Mouse (Mus musculus) myocyte (in vitro differentiated cells): Measurements from ENCODE around the gene Tbk1. TPM values are rescaled to one million over a fixed set of nuclear protein-coding genes. Genes with fewer than 3 reads are reported as not detected.

Source experiments
- H3K27me3 ChIP-seq: one replicate; pipeline ENCODE4 v1.6.1; 2011; ENCODE audit not compliant: control insufficient read depth, insufficient read depth, insufficient read length
- H3K36me3 ChIP-seq: one replicate; pipeline ENCODE4 v1.6.1; 2011; ENCODE audit not compliant: control insufficient read depth, insufficient read depth
- H3K4me2 ChIP-seq: one replicate; pipeline ENCODE4 v1.6.1; 2011; ENCODE audit warnings: low read depth, control low read depth
- H3K4me3 ChIP-seq: one replicate; pipeline ENCODE4 v1.5.1; 2011; ENCODE audit warnings: mild to moderate bottlenecking, control low read depth, moderate library complexity
- H3K79me2 ChIP-seq: one replicate; pipeline ENCODE4 v1.6.1; 2011; ENCODE audit not compliant: control insufficient read depth, insufficient read depth
- H3ac ChIP-seq: one replicate; pipeline ENCODE4 v1.6.1; 2011; ENCODE audit not compliant: control insufficient read depth, insufficient read length
- CEBPB ChIP-seq: IDR thresholded peaks from 2 replicates; pipeline ENCODE4 v1.6.1; 2011; ENCODE audit warnings: mild to moderate bottlenecking, moderate library complexity; ENCODE audit not compliant: poor library complexity, insufficient read depth, severe bottlenecking
- E2F4 ChIP-seq: IDR thresholded peaks from one replicate; pipeline ENCODE4 v1.6.1; 2011; ENCODE audit warnings: mild to moderate bottlenecking, control low read depth, moderate library complexity; ENCODE audit not compliant: insufficient read depth
- MAX ChIP-seq: IDR thresholded peaks from one replicate; pipeline ENCODE4 v1.6.1; 2011; ENCODE audit warnings: low read depth, mild to moderate bottlenecking, control low read depth
- MYOD1 ChIP-seq, 3 experiments: IDR thresholded peaks; one replicate each; pipeline ENCODE4 v1.6.1; 2011; ENCODE audit warnings: control low read depth in 2 of 3, low read depth in 2 of 3, mild to moderate bottlenecking in 2 of 3, moderate library complexity in 1 of 3; ENCODE audit not compliant: insufficient read length in 2 of 3, control insufficient read depth in 1 of 3
- MYOG ChIP-seq, 3 experiments: IDR thresholded peaks; one replicate each; pipeline ENCODE4 v1.6.1; 2011; ENCODE audit warnings: control low read depth in 2 of 3, low read depth in 2 of 3, mild to moderate bottlenecking in 2 of 3; ENCODE audit not compliant: insufficient read length in 2 of 3, control insufficient read depth in 1 of 3, insufficient read depth in 1 of 3
- POLR2A ChIP-seq: IDR thresholded peaks from one replicate; pipeline ENCODE4 v1.6.1; 2011; ENCODE audit warnings: low read depth, mild to moderate bottlenecking, control low read depth, moderate library complexity; ENCODE audit not compliant: insufficient read length
- POLR2AphosphoS2 ChIP-seq: IDR thresholded peaks from one replicate; pipeline ENCODE4 v1.6.1; 2011; ENCODE audit warnings: low read depth, control low read depth; ENCODE audit not compliant: insufficient read length
- REST ChIP-seq: IDR thresholded peaks from one replicate; pipeline ENCODE4 v1.6.1; 2011; ENCODE audit warnings: mild to moderate bottlenecking, control low read depth, moderate library complexity; ENCODE audit not compliant: insufficient read depth, insufficient read length
- SRF ChIP-seq: IDR thresholded peaks from one replicate; pipeline ENCODE4 v1.6.1; 2011; ENCODE audit warnings: low read depth; ENCODE audit not compliant: control insufficient read depth, insufficient read length
- TCF12 ChIP-seq: IDR thresholded peaks from one replicate; pipeline ENCODE4 v1.6.1; 2011; ENCODE audit warnings: mild to moderate bottlenecking, control low read depth; ENCODE audit not compliant: poor library complexity, insufficient read depth, severe bottlenecking
- TCF3 ChIP-seq: IDR thresholded peaks from one replicate; pipeline ENCODE4 v1.6.1; 2011; ENCODE audit warnings: low read depth, control low read depth; ENCODE audit not compliant: insufficient read length
- USF1 ChIP-seq: IDR thresholded peaks from one replicate; pipeline ENCODE4 v1.6.1; 2011; ENCODE audit warnings: low read depth, mild to moderate bottlenecking, control low read depth, moderate library complexity
- polyA plus RNA-seq: library from polyadenylated mRNA; unstranded; fragments of >200 nt; fragmentation: generic; extraction: Trizol; gene quantifications from one replicate; pipeline ENCODE4 v1.2.1, GENCODE M21; 2012; ENCODE audit warnings: missing spikeins

The Tbk1 gene
- polyA plus RNA-seq, 1 experiment = 9.0 TPM

- Histone ChIP-seq H3K27me3 (no peaks in the 10 kb centered on the region), H3K4me3 (no peak overlapping the region), H3K79me2 (no peaks in the 10 kb centered on the region), H3K36me3 (no peaks in the 10 kb centered on the region), H3ac (no peak overlapping the region), H3K4me2 (no peak overlapping the region)
- TF ChIP-seq CEBPB (no peak), TCF12 (peak; percentile 32), TCF3 (no peak), SRF (no peak), MYOD1 (IDR thresholded peaks at IDR 0.05; ENCODE audit: control insufficient read depth in 1 of 3, insufficient read length in 2 of 3, low read depth in 2 of 3) (peak in 2 of 3 experiments; percentile 67 to 73), MYOG (IDR thresholded peaks at IDR 0.05; ENCODE audit: control insufficient read depth in 1 of 3, insufficient read depth in 1 of 3, insufficient read length in 2 of 3, low read depth in 2 of 3) (peak in 1 of 3 experiments; percentile 86), POLR2AphosphoS2 (no peak), E2F4 (no peak)
These were observed 58.1 kb downstream of the Tbk1 start for GRCm38 (mm10) chr10:121528470-121528869.

GRCm38 (mm10) chr10:121527114-121527513 lies 59.5 kb downstream of the Tbk1 start:
- Histone ChIP-seq H3K4me3 (no peak overlapping the region), H3K36me3 (no peaks in the 10 kb centered on the region), H3K4me2 (no peak overlapping the region), H3ac (no peak overlapping the region), H3K79me2 (no peaks in the 10 kb centered on the region), H3K27me3 (no peaks in the 10 kb centered on the region)
- TF ChIP-seq TCF3 (no peak), MAX (no peak), REST (no peak), MYOG (IDR thresholded peaks at IDR 0.05; ENCODE audit: control insufficient read depth in 1 of 3, insufficient read depth in 1 of 3, insufficient read length in 2 of 3, low read depth in 2 of 3) (no peak), TCF12 (no peak), MYOD1 (IDR thresholded peaks at IDR 0.05; ENCODE audit: control insufficient read depth in 1 of 3, insufficient read length in 2 of 3, low read depth in 2 of 3) (no peak), POLR2AphosphoS2 (no peak), E2F4 (no peak), CEBPB (no peak), SRF (no peak), POLR2A (no peak), USF1 (no peak)

- H3K27me3 ChIP-seq = no peaks in the 10 kb centered on the region
- no peak overlapping the region for H3K4me2 ChIP-seq
- H3K36me3 ChIP-seq = no peaks in the 10 kb centered on the region
- no peak overlapping the region for H3K4me3 ChIP-seq
- H3K79me2 ChIP-seq = no peaks in the 10 kb centered on the region
- no peak overlapping the region for H3ac ChIP-seq
- no peak for TF ChIP-seq POLR2A
- no peak for TF ChIP-seq MYOD1 (IDR thresholded peaks at IDR 0.05; ENCODE audit: control insufficient read depth in 1 of 3, insufficient read length in 2 of 3, low read depth in 2 of 3)
- no peak for TF ChIP-seq TCF3
- TF ChIP-seq CEBPB = no peak
- no peak for TF ChIP-seq POLR2AphosphoS2
- no peak for TF ChIP-seq MAX
- TF ChIP-seq TCF12 = no peak
- no peak for TF ChIP-seq MYOG (IDR thresholded peaks at IDR 0.05; ENCODE audit: control insufficient read depth in 1 of 3, insufficient read depth in 1 of 3, insufficient read length in 2 of 3, low read depth in 2 of 3)
These were observed 65.5 kb downstream of the Tbk1 start for GRCm38 (mm10) chr10:121520923-121521585.

- Histone ChIP-seq H3K4me3 (no peak overlapping the region), H3K27me3 (no peaks in the 10 kb centered on the region), H3K4me2 (no peak overlapping the region), H3ac (no peak overlapping the region), H3K79me2 (no peaks in the 10 kb centered on the region), H3K36me3 (no peaks in the 10 kb centered on the region)
- TF ChIP-seq MAX (no peak), POLR2A (no peak), POLR2AphosphoS2 (no peak), E2F4 (no peak), CEBPB (no peak), TCF12 (no peak), USF1 (no peak)
These were observed 66.9 kb downstream of the Tbk1 start for GRCm38 (mm10) chr10:121519710-121520109.

DNA sequence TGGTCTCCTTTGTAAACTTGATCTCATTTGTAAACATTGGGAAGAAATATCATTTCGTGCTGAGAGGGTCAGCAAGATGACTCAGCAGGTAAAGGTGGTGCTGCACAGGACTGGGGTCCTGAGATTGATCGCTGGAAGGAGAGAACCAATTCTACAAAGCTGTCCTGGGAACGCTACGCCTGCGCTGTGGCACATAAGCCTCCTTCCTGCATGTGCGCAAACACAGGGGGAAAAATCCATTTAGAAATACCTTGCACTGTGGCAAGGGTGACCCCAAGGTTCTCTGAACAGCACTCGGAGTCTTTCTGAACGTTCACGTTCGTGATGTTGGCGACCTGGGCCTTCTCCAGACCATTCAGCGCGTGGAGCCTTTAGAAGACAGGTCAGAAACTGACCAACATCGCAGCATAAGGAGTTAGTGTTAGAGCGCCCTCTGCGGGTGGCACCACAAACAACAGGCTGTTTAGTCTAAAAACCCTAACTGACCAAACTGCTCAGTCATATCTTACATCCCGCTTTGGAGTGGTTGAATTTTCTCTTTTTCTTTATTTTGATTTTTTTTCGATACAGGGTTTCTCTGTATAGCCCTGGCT lies 70.5 kb downstream of the Tbk1 start:
- Histone ChIP-seq H3K36me3 (no peaks in the 10 kb centered on the region), H3ac (no peak overlapping the region), H3K79me2 (no peaks in the 10 kb centered on the region), H3K4me3 (no peak overlapping the region), H3K4me2 (peak overlapping the region; percentile 20), H3K27me3 (no peaks in the 10 kb centered on the region)
- TF ChIP-seq POLR2A (no peak), TCF12 (no peak), SRF (no peak), MAX (no peak), CEBPB (no peak), MYOD1 (IDR thresholded peaks at IDR 0.05; ENCODE audit: control insufficient read depth in 1 of 3, insufficient read length in 2 of 3, low read depth in 2 of 3) (no peak), REST (no peak), MYOG (IDR thresholded peaks at IDR 0.05; ENCODE audit: control insufficient read depth in 1 of 3, insufficient read depth in 1 of 3, insufficient read length in 2 of 3, low read depth in 2 of 3) (no peak), TCF3 (no peak), USF1 (no peak), E2F4 (no peak), POLR2AphosphoS2 (no peak)
